Mouse (Mus musculus) layer of hippocampus, adult 2 months (tissue): ENCODE data around the gene Ccdc151. TPM values are rescaled to one million over a fixed set of nuclear protein-coding genes. Genes with fewer than 3 reads are reported as not detected.

Experiments used
- DNase-seq, 2 experiments: peaks; one replicate each; pipeline ENCODE4 v3.0.0; 2022; ENCODE audit warnings: low spot score in 2 of 2
- H3K27ac ChIP-seq: fragments of 200-600 bp; 2 replicates; pipeline ENCODE4 v1.8.1; 2022
- H3K4me3 ChIP-seq: fragments of 200-600 bp; 2 replicates; pipeline ENCODE4 v1.8.1; 2022; ENCODE audit warnings: mild to moderate bottlenecking
- CTCF ChIP-seq: fragments of 200-600 bp; conservative IDR thresholded peaks from 2 replicates; pipeline ENCODE4 v1.8.1; 2022; ENCODE audit warnings: antibody characterized with exemption, mild to moderate bottlenecking, moderate library complexity
- total RNA-seq, 2 experiments: library from RNA; stranded (reverse); gene quantifications; 2 replicates each; pipeline ENCODE4 v1.2.3; 2021

Ccdc151 gene
- total RNA-seq, 2 experiments from 2014 or later = 8.5 to 9.2 TPM

- DNase-seq = no peak
- Histone ChIP-seq H3K27ac (peak overlapping the region; percentile 80; the same call in 1 of the 2 replicates), H3K4me3 (peak overlapping the region; percentile 61)
- TF ChIP-seq CTCF = no peak
These were observed 41.0 kb downstream of the Ccdc151 start for GRCm38 (mm10) chr9:21961366-21961980.

- Histone ChIP-seq H3K4me3 (peak overlapping the region; percentile 61; the same call in 1 of the 2 replicates), H3K27ac (peak overlapping the region; percentile 80; the same call in 1 of the 2 replicates)
- DNase-seq = no peak
- TF ChIP-seq CTCF = no peak; the same call in 1 of the 2 replicates
These were observed 41.8 kb downstream of the Ccdc151 start for GRCm38 (mm10) chr9:21960558-21961208.

GRCm38 (mm10) chr9:21960135-21960534, 42.3 kb downstream of the Ccdc151 start:
- Histone ChIP-seq H3K4me3 (no peak overlapping the region), H3K27ac (peak overlapping the region; percentile 62; the same call in 1 of the 2 replicates)
- DNase-seq = no peak
- TF ChIP-seq CTCF = no peak

- TF ChIP-seq CTCF = no peak
- no peak overlapping the region for H3K27ac ChIP-seq
- no peak for DNase-seq
- no peak overlapping the region for H3K4me3 ChIP-seq
These were observed 43.2 kb downstream of the Ccdc151 start for GRCm38 (mm10) chr9:21959244-21959643.

- TF ChIP-seq CTCF = no peak
- Histone ChIP-seq H3K27ac (no peak overlapping the region), H3K4me3 (no peak overlapping the region)
- DNase-seq = no peak
These were observed 44.1 kb downstream of the Ccdc151 start for GRCm38 (mm10) chr9:21958372-21958771.

- Histone ChIP-seq H3K4me3 (peak within 1 kb of the TSS; percentile 64), H3K27ac (peak within 1 kb of the TSS; percentile 99)
- no peak; the same call in 1 of the 2 replicates for TF ChIP-seq CTCF
- DNase-seq = peak; percentile 97 to 99
These were observed 46.7 kb downstream of the Ccdc151 start, which contains the start of gene Swsap1 for GRCm38 (mm10) chr9:21955570-21956281. Gene Swsap1 (plus strand): TSS chr9:21955755.

GRCm38 (mm10) chr9:21955225-21955569, 47.2 kb downstream of the Ccdc151 start:
- DNase-seq = no peak
- H3K27ac ChIP-seq = peak overlapping the region; percentile 99
- peak overlapping the region; percentile 64 for H3K4me3 ChIP-seq
- peak; percentile 56 for TF ChIP-seq CTCF

- Histone ChIP-seq H3K4me3 (peak overlapping the region; percentile 64; the same call in 1 of the 2 replicates), H3K27ac (peak overlapping the region; percentile 99; the same call in 1 of the 2 replicates)
- no peak for TF ChIP-seq CTCF
- DNase-seq = no peak
These were observed 47.8 kb downstream of the Ccdc151 start for GRCm38 (mm10) chr9:21954635-21955034.

GRCm38 (mm10) chr9:21953600-21953999, 48.8 kb downstream of the Ccdc151 start:
- H3K4me3 ChIP-seq = no peak overlapping the region
- peak overlapping the region; percentile 99 for H3K27ac ChIP-seq
- peak; percentile 59 to 82 for DNase-seq
- TF ChIP-seq CTCF = no peak

GRCm38 (mm10) chr9:21951977-21952376, 50.5 kb downstream of the Ccdc151 start:
- no peak overlapping the region for H3K4me3 ChIP-seq
- no peak for DNase-seq
- H3K27ac ChIP-seq = peak overlapping the region; percentile 99; the same call in 1 of the 2 replicates
- peak; percentile 37 for TF ChIP-seq CTCF

- Histone ChIP-seq H3K4me3 (no peak overlapping the region), H3K27ac (no peak overlapping the region)
- TF ChIP-seq CTCF = no peak
- DNase-seq = no peak
These were observed 52.1 kb downstream of the Ccdc151 start for GRCm38 (mm10) chr9:21950322-21950721.

- TF ChIP-seq CTCF = no peak
- H3K27ac ChIP-seq = peak overlapping the region; percentile 69
- DNase-seq = peak; percentile 46 to 55
- H3K4me3 ChIP-seq = no peak overlapping the region
These were observed 53.6 kb downstream of the Ccdc151 start for GRCm38 (mm10) chr9:21948790-21949189.

GRCm38 (mm10) chr9:21948146-21948545, 54.3 kb downstream of the Ccdc151 start:
- Histone ChIP-seq H3K4me3 (no peak overlapping the region), H3K27ac (peak overlapping the region; percentile 69; the same call in 1 of the 2 replicates)
- DNase-seq = no peak
- TF ChIP-seq CTCF = no peak
